Comparison of ENCODE assay signal across 21 mouse cellular contexts in genomic region chr3:144400870-144401269, GRCm38 (mm10).
DNase-seq lines count a peak whose midpoint lies in the region; ATAC-seq and TF ChIP-seq lines count a peak whose summit lies in the region.
"Had no signal": no experiment of that assay in that cellular context is flagged by ENCODE, and none has a peak within 500 bp of the region (broad histone marks: within the 10 kb centered on the region; RNA-seq: fewer than 3 reads in every experiment).

No protein-coding gene starts in this region.

- peaks cover 9% of the 10 kb centered on the region; the same call in 1 of the 2 replicates for H3K4me1 ChIP-seq in heart, postnatal 0 days (ENCODE audit: control insufficient read depth, insufficient read depth)
- peaks cover 0 to 9% of the 10 kb centered on the region in 2 experiments; a peak in 2 of 4 replicates for H3K4me1 ChIP-seq in liver, embryonic 14.5 days (replicated peaks; ENCODE audit: control insufficient read depth in 2 of 2, insufficient read depth in 2 of 2, low read length in 1 of 2)

- H3K9me3 ChIP-seq in heart, postnatal 0 days (replicated peaks; ENCODE audit: control insufficient read depth, low read length) = no peaks in the 10 kb centered on the region
- no peaks in the 10 kb centered on the region for H3K9me3 ChIP-seq in liver, embryonic 14.5 days (ENCODE audit: control insufficient read depth, low read length)
- H3K9me3 ChIP-seq: midbrain, embryonic 13.5 days; neural tube, embryonic 15.5 days had no signal

- peak overlapping the region; percentile 32; the same call in 1 of the 2 replicates for H3K27ac ChIP-seq in heart, postnatal 0 days (ENCODE audit: low read depth)
- H3K27ac ChIP-seq in liver, embryonic 14.5 days = no peak overlapping the region
- H3K27ac ChIP-seq: hindbrain, embryonic 14.5 days; midbrain, embryonic 13.5 days; neural tube, embryonic 15.5 days had no signal

- no peaks in the 10 kb centered on the region for H3K27me3 ChIP-seq in heart, postnatal 0 days (ENCODE audit: control insufficient read depth, insufficient read depth, low read length)
- no peaks in the 10 kb centered on the region for H3K27me3 ChIP-seq in liver, embryonic 14.5 days (ENCODE audit: control insufficient read depth, insufficient read depth, low read length)
- H3K27me3 ChIP-seq: CH12.LX; midbrain, embryonic 13.5 days; neural tube, embryonic 15.5 days had no signal

- H3K9ac ChIP-seq in heart, postnatal 0 days (replicated peaks; ENCODE audit: low read depth, low read length) = no peak overlapping the region
- no peak overlapping the region for H3K9ac ChIP-seq in liver, embryonic 14.5 days (replicated peaks)
- H3K9ac ChIP-seq: hindbrain, embryonic 14.5 days; midbrain, embryonic 13.5 days; neural tube, embryonic 15.5 days had no signal

- no peak overlapping the region for H3K4me3 ChIP-seq in heart, postnatal 0 days (ENCODE audit: low read depth, low read length)
- no peak overlapping the region for H3K4me3 ChIP-seq in liver, embryonic 14.5 days (ENCODE audit: insufficient read depth in 1 of 2, low read depth in 2 of 2, low read length in 2 of 2)
- H3K4me3 ChIP-seq: midbrain, embryonic 13.5 days; myocyte; neural tube, embryonic 15.5 days had no signal

- intact Hi-C loops in gastrocnemius, postnatal 36 days (cut with DNase I) = no loop called here

- DNase-seq in heart, adult 18-20 months = peak; percentile 7 to 8
- DNase-seq in heart, adult 8-10 months (ENCODE audit: low spot score) = no peak
- DNase-seq in heart, postnatal 0 days (ENCODE audit: low spot score) = no peak
- no peak for DNase-seq in heart, adult 9 months (ENCODE audit: low spot score in 2 of 2)
- no peak for DNase-seq in liver, embryonic 14.5 days (ENCODE audit: low read depth in 3 of 3, low spot score in 3 of 3)
- DNase-seq in left cerebral cortex, adult 9 months (ENCODE audit: low spot score in 2 of 2) = no peak
- DNase-seq in gastrocnemius, postnatal 36 days = no peak
- no peak for DNase-seq in layer of hippocampus, postnatal 14 days (ENCODE audit: low spot score in 2 of 2)
- DNase-seq: cerebellum, adult 8-10 months; gastrocnemius, postnatal 14 days; left cerebral cortex, postnatal 4 days; lung, adult 2 months; lung, postnatal 36 days; right cerebral cortex, postnatal 25 days; thymus, postnatal 25 days had no signal

- no peak overlapping the region for H3K4me2 ChIP-seq in heart, postnatal 0 days (ENCODE audit: low read depth, low read length)
- no peak overlapping the region for H3K4me2 ChIP-seq in liver, embryonic 14.5 days (ENCODE audit: low read depth)
- H3K4me2 ChIP-seq: hindbrain, embryonic 14.5 days; midbrain, embryonic 13.5 days; neural tube, embryonic 15.5 days had no signal

- H3K36me3 ChIP-seq in heart, postnatal 0 days (replicated peaks; ENCODE audit: control insufficient read depth, insufficient read depth, low read length) = no peaks in the 10 kb centered on the region
- H3K36me3 ChIP-seq in liver, embryonic 14.5 days (replicated peaks; ENCODE audit: control insufficient read depth, insufficient read depth, low read depth) = no peaks in the 10 kb centered on the region
- H3K36me3 ChIP-seq: midbrain, embryonic 13.5 days; neural tube, embryonic 15.5 days had no signal

- no peak for TF ChIP-seq EP300 in heart, postnatal 0 days (IDR thresholded peaks at IDR 0.05; ENCODE audit: low read depth)
- TF ChIP-seq EP300 in liver, embryonic 14.5 days (IDR thresholded peaks at IDR 0.05; ENCODE audit: low read depth) = peak; percentile 40

- no peak for ATAC-seq in heart, postnatal 0 days (ENCODE audit: insufficient read depth, low read depth)
- peak; percentile 60 for ATAC-seq in liver, embryonic 14.5 days (ENCODE audit: insufficient read depth)
- ATAC-seq: intestine, embryonic 16.5 days; midbrain, embryonic 13.5 days had no signal

- 41% methylated on average over 7 of the region's 7 CpGs for WGBS in heart, postnatal 0 days
- WGBS in liver, embryonic 14.5 days (ENCODE audit: insufficient replicate concordance) = 12% methylated on average over 7 of the region's 7 CpGs

- no peak for TF ChIP-seq CTCF in heart, postnatal 0 days (IDR thresholded peaks at IDR 0.05; ENCODE audit: low read depth)
- no peak for TF ChIP-seq CTCF in liver, embryonic 14.5 days (IDR thresholded peaks at IDR 0.05; ENCODE audit: low read depth)

Comparison
In these comparisons a context has a peak if more than half of its experiments do, and no peak if none do; other contexts are left out.
1. DNase-seq: peak in heart, adult 18-20 months (2 of 2); none in heart, adult 8-10 months (single experiment), heart, postnatal 0 days (single experiment), heart, adult 9 months (0 of 2), liver, embryonic 14.5 days (0 of 3), left cerebral cortex, adult 9 months (0 of 2), gastrocnemius, postnatal 36 days (0 of 2) and layer of hippocampus, postnatal 14 days (0 of 2).